Mouse (Mus musculus) heart, adult 2 months (tissue): Measurements from ENCODE around the gene Ascl2. TPM values are rescaled to one million over a fixed set of nuclear protein-coding genes. Genes with fewer than 3 reads are reported as not detected.

Experiments
- DNase-seq, 2 experiments: peaks; one replicate each; pipeline ENCODE4 v3.0.0; 2021
- H3K27ac ChIP-seq: fragments of 200-600 bp; 2 replicates; pipeline ENCODE4 v1.8.1; 2022
- H3K27me3 ChIP-seq: fragments of 200-500 bp; 2 replicates; pipeline ENCODE4 v1.6.1; 2012; ENCODE audit warnings: mild to moderate bottlenecking, low read length, inconsistent platforms, mixed read lengths; ENCODE audit not compliant: control insufficient read depth, insufficient read depth
- H3K36me3 ChIP-seq: fragments of 200-500 bp; 2 replicates; pipeline ENCODE4 v1.6.1; 2012; ENCODE audit warnings: low read length, inconsistent platforms; ENCODE audit not compliant: control insufficient read depth, insufficient read depth
- H3K4me1 ChIP-seq: fragments of 200-500 bp; 2 replicates; pipeline ENCODE4 v1.6.1; 2011; ENCODE audit warnings: low read length; ENCODE audit not compliant: control insufficient read depth, insufficient read depth
- H3K4me3 ChIP-seq: fragments of 200-600 bp; 2 replicates; pipeline ENCODE4 v1.8.1; 2022
- H3K79me2 ChIP-seq: fragments of 200-500 bp; replicated peaks from 2 replicates; pipeline ENCODE4 v1.6.1; 2012; ENCODE audit warnings: mild to moderate bottlenecking, inconsistent platforms, low read length, moderate library complexity, mixed read lengths; ENCODE audit not compliant: control insufficient read depth, insufficient read depth
- H3K9ac ChIP-seq: fragments of 200-500 bp; 2 replicates; pipeline ENCODE4 v1.6.1; 2012; ENCODE audit warnings: low read depth, mild to moderate bottlenecking, control low read depth, inconsistent platforms, low read length, mixed read lengths
- CTCF ChIP-seq: fragments of 200-600 bp; IDR thresholded peaks from 2 replicates; pipeline ENCODE4 v1.8.1; 2022; ENCODE audit warnings: antibody characterized with exemption, mild to moderate bottlenecking, moderate library complexity
- EP300 ChIP-seq: fragments of 200-500 bp; IDR thresholded peaks from 2 replicates; pipeline ENCODE4 v1.6.1; 2011; ENCODE audit warnings: low read depth, low read length, control low read depth; ENCODE audit not compliant: insufficient read depth
- POLR2A ChIP-seq: fragments of 200-500 bp; IDR thresholded peaks from 2 replicates; pipeline ENCODE4 v1.6.1; 2011; ENCODE audit warnings: mild to moderate bottlenecking, low read depth, low read length, control low read depth; ENCODE audit not compliant: insufficient read depth
- WGBS: fragments of 180-500 bp; shearing (Covaris S2); methylation state at CpG from one replicate; pipeline ENCODE4 v1.1.7; 2018; 5-methylcytosine and 5-hydroxymethylcytosine counted together
- intact Hi-C: fragments of 180-260 bp; cut with DNase I; formaldehyde crosslinking; loops from one replicate; pipeline ENCODE4 v1.15.1; 2025
- polyA plus RNA-seq: library from polyadenylated mRNA; depleted of rRNA; stranded (reverse); fragments of >200 nt; gene quantifications from 2 replicates; pipeline ENCODE4 v1.2.3, GENCODE M21; 2012
- total RNA-seq, 2 experiments: library from RNA; stranded (reverse); gene quantifications; 2 replicates each; pipeline ENCODE4 v1.2.3; 2021

Gene Ascl2
- total and polyA plus RNA-seq, 3 experiments, result 0.08 TPM; not detected in 2

- no peak overlapping the region for H3K4me3 ChIP-seq
- DNase-seq, result no peak
- H3K27ac ChIP-seq, result no peak overlapping the region
- intact Hi-C loops, result no loop called here
- no peaks in the 10 kb centered on the region for H3K36me3 ChIP-seq
- TF ChIP-seq CTCF (no peak), EP300 (no peak), POLR2A (no peak)
- H3K79me2 ChIP-seq, result no peaks in the 10 kb centered on the region
- no peaks in the 10 kb centered on the region for H3K4me1 ChIP-seq
- 84% methylated on average over 3 of the region's 3 CpGs for WGBS
- no peaks in the 10 kb centered on the region for H3K27me3 ChIP-seq
- H3K9ac ChIP-seq, result no peak overlapping the region
These were observed 26.7 kb upstream of the Ascl2 start for GRCm38 (mm10) chr7:142995630-142996338.

- Histone ChIP-seq H3K36me3 (no peaks in the 10 kb centered on the region), H3K4me1 (no peaks in the 10 kb centered on the region), H3K9ac (no peak overlapping the region), H3K4me3 (no peak overlapping the region), H3K27me3 (no peaks in the 10 kb centered on the region), H3K79me2 (no peaks in the 10 kb centered on the region), H3K27ac (no peak overlapping the region)
- DNase-seq, result no peak
- intact Hi-C loops, result no loop called here
- TF ChIP-seq CTCF (no peak), EP300 (no peak), POLR2A (no peak)
These were observed 25.9 kb upstream of the Ascl2 start for GRCm38 (mm10) chr7:142995004-142995403.

GRCm38 (mm10) chr7:142987718-142988117, 18.7 kb upstream of the Ascl2 start:
- Histone ChIP-seq H3K27ac (no peak overlapping the region), H3K4me1 (no peaks in the 10 kb centered on the region), H3K9ac (no peak overlapping the region), H3K36me3 (no peaks in the 10 kb centered on the region), H3K4me3 (no peak overlapping the region), H3K27me3 (no peaks in the 10 kb centered on the region), H3K79me2 (no peaks in the 10 kb centered on the region)
- TF ChIP-seq EP300 (no peak), POLR2A (no peak), CTCF (no peak)
- WGBS, result 77% methylated on average over 3 of the region's 3 CpGs
- no peak for DNase-seq
- intact Hi-C loops, result no loop called here

DNA sequence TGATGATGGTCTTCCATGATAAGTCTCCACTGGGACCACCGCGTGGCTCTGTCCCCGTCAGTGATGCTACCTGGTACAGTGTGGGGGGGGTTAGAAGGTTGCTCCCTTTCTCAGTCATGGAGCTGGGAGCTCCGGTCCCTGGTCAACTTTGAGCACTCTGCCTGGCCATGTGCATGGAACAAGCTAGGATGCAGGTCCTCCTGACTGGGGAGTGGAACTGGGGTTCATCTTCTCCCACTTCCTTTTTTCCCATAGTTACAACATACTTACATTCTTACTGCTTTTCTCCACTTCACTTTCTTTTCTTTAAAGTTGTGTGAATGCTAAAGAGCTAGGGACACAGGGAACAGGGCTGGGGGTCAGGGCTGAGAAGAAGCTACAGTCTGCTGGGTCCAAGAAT, 16.1 kb upstream of the Ascl2 start:
- Histone ChIP-seq H3K36me3 (no peaks in the 10 kb centered on the region), H3K27me3 (no peaks in the 10 kb centered on the region), H3K4me1 (no peaks in the 10 kb centered on the region), H3K79me2 (no peaks in the 10 kb centered on the region), H3K27ac (no peak overlapping the region), H3K9ac (no peak overlapping the region), H3K4me3 (no peak overlapping the region)
- 95% methylated on average over 4 of the region's 4 CpGs for WGBS
- DNase-seq, result no peak
- intact Hi-C loops, result no loop called here
- no peak for TF ChIP-seq EP300
- TF ChIP-seq CTCF, result no peak
- no peak for TF ChIP-seq POLR2A

DNA sequence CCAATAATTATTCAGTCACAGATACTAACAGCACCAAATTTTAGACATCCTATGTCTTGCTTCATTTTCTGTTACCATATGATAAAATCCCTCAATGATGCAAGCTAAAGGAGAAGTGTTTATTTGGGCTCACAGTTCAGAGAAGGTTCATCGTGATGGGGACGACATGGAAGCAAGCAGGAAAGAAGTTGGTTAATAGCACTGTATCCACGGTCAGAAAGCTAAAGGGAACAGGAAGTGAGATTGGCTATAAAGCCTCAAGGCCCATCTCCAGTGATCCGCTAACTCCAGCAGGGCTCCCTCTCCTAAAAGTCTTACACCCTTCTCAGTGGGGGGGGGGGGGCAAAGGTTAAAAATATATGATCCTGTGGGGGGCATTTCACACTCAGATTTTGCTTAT, 12.8 kb upstream of the Ascl2 start:
- no peak overlapping the region for H3K27ac ChIP-seq
- WGBS, result 69% methylated on average over 4 of the region's 4 CpGs
- intact Hi-C loops, result no loop called here

DNA sequence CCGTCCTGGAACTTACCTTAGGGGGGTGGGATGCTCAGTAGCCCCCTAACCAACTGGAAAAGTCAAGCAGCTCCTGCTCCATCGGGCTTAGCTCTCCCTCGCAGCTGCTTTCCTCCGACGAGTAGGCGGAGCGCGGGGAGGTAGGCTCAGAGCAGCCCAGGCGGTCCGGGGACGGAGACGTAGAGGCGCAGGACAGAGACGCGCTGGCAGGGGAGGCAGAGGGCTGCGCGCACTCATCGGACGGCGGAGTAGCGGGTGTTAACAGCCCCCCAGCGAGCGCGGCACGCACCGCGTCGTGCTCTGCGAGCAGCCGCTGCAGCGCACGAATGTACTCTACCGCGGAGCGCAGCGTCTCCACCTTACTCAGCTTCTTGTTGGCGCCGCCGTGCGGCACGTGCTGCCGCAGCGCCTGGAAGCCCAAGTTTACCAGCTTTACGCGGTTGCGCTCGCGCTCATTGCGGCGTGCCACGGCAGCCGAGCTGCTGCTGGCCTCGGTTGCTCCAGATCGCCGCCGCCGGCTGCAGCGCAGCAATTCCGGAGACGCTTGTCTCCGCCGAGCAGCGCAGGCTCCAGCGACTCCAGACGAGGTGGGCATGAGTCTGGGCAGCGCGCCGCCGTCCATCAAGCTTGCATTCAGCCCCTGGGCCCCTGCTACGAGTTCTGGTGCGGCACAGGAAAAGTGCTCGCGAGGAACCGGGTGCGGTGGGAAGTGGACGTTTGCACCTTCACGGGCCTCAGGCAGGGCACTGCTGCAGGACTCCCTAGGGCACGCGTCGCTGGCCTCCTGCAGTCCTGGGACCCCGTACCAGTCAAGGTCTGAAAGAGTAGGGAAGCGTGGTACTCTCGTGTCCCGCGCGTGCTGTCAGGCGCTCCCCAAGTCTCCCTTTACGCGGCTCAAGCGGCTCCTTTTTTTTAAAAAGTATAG, 918 bp downstream of the Ascl2 start:
- TF ChIP-seq CTCF (peak; percentile 23), EP300 (no peak)
- under 1% methylated on average over 90 of the region's 90 CpGs for WGBS
- intact Hi-C loops, result no loop called here
- Histone ChIP-seq H3K27ac (no peak overlapping the region), H3K9ac (0 out of 2 replicates have a peak overlapping the region, but pooled peaks have one; percentile 15), H3K4me3 (peak overlapping the region; percentile 44), H3K27me3 (peaks cover 14% of the 10 kb centered on the region), H3K36me3 (no peaks in the 10 kb centered on the region), H3K79me2 (no peaks in the 10 kb centered on the region), H3K4me1 (no peaks in the 10 kb centered on the region)
- DNase-seq, result peak; percentile 56 to 57

More for the DNA sequence above, 12.8 kb upstream of the Ascl2 start:
- Histone ChIP-seq H3K27me3 (no peaks in the 10 kb centered on the region), H3K4me1 (no peaks in the 10 kb centered on the region), H3K79me2 (no peaks in the 10 kb centered on the region), H3K36me3 (no peaks in the 10 kb centered on the region), H3K9ac (no peak overlapping the region), H3K4me3 (no peak overlapping the region)
- DNase-seq, result no peak
- TF ChIP-seq POLR2A (no peak), EP300 (no peak), CTCF (no peak)
